Mouse (Mus musculus) erythroblast, embryonic 14.5 days (primary cell): ENCODE measurements around the gene Nufip1.

Experiments used
- GATA1 ChIP-seq: IDR thresholded peaks from 2 replicates; pipeline ENCODE4 v1.6.1; 2012; ENCODE audit warnings: low read length, inconsistent platforms, mixed read lengths
- TAL1 ChIP-seq: IDR thresholded peaks from 3 replicates; pipeline ENCODE4 v1.6.1; 2012; ENCODE audit warnings: low read length, inconsistent platforms, mixed read lengths

GRCm38 (mm10) chr14:76164904-76165755, 54.4 kb downstream of the Nufip1 start:
- TF ChIP-seq GATA1 (no peak), TAL1 (no peak)
